Mouse (Mus musculus) small intestine, adult 2 months (tissue): ENCODE measurements at regions not wholly inside any gene's neighbourhood (a gene's known extent, or its start where the extent isn't known, plus 50 kb on each side); places are given as distances from the start of the nearest gene placed in this dataset.

Source experiments
- CTCF ChIP-seq: fragments of 200-500 bp; IDR thresholded peaks from 2 replicates; pipeline ENCODE4 v1.5.1; 2012; ENCODE audit warnings: low read depth, mild to moderate bottlenecking, control low read depth, inconsistent platforms, low read length, moderate library complexity, mixed read lengths; ENCODE audit not compliant: insufficient replicate concordance, insufficient read length; ENCODE audit errors: extremely low read depth
- POLR2A ChIP-seq: fragments of 200-500 bp; IDR thresholded peaks from 2 replicates; pipeline ENCODE4 v1.6.1; 2012; ENCODE audit warnings: low read depth, mild to moderate bottlenecking, control low read depth, inconsistent platforms, low read length, moderate library complexity

GRCm38 (mm10) chr4:101340741-101341140, 75.7 kb upstream of the Jak1 start:
- no peak for TF ChIP-seq POLR2A
- no peak for TF ChIP-seq CTCF
